Mouse (Mus musculus) spleen, adult 2 months (tissue): ENCODE measurements around the gene Sfr1.

Experiments used
- CTCF ChIP-seq: fragments of 200-500 bp; IDR thresholded peaks from 2 replicates; pipeline ENCODE4 v1.5.1; 2011; ENCODE audit warnings: mild to moderate bottlenecking, inconsistent platforms; ENCODE audit not compliant: insufficient read depth, insufficient read length, insufficient replicate concordance; ENCODE audit errors: extremely low read depth
- POLR2A ChIP-seq: fragments of 200-500 bp; IDR thresholded peaks from 2 replicates; pipeline ENCODE4 v1.6.1; 2011; ENCODE audit warnings: low read depth, low read length, inconsistent platforms

DNA sequence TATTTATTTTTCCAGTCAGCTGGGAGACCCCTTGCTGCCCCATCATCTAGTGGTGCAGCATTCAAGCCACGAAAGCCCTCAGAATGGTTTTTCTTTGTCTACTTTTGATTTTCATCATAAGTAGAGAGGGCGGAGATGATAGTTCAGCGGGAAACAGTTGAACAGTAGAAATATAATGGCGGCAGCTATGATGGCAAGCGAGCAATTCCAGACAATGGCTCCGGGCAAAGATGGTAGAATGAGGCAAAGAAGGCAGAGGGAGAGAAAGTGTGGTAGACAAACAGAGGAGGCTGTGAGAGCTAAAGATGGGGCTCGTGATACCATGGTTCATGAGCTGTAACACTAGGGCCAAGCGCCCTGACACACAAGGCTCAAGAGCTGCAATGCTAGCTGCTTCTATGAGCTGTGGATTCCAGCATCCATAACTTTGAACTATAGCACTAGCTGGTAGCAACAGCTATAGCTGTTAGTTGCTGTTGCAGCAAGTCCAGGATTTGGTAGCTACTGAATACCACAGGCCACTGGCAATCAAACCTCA, 25.6 kb upstream of the Sfr1 start:
- TF ChIP-seq CTCF (no peak), POLR2A (no peak)
